Mouse (Mus musculus) kidney, embryonic 15.5 days (tissue): Measurements from ENCODE around the gene Aqp3. TPM values are rescaled to one million over a fixed set of nuclear protein-coding genes. Genes with fewer than 3 reads are reported as not detected.

Source experiments
- ATAC-seq: fragments of 200-750 bp; cut with Nextera tagmentation; replicated peaks from 2 replicates; pipeline ENCODE4 v1.8.0; 2017; ENCODE audit warnings: moderate TSS enrichment; ENCODE audit not compliant: low FRiP score
- H3K27ac ChIP-seq: fragments of 300-500 bp; sonication (generic); 2 replicates; pipeline ENCODE4 v1.5.1; 2015; ENCODE audit warnings: mild to moderate bottlenecking, inconsistent platforms
- H3K27me3 ChIP-seq: fragments of 300-500 bp; sonication (generic); 2 replicates; pipeline ENCODE4 v1.6.1; 2015; ENCODE audit warnings: inconsistent platforms
- H3K36me3 ChIP-seq: fragments of 300-500 bp; sonication (generic); 2 replicates; pipeline ENCODE4 v1.6.1; 2015; ENCODE audit warnings: inconsistent platforms
- H3K4me1 ChIP-seq: fragments of 300-500 bp; sonication (generic); 2 replicates; pipeline ENCODE4 v1.6.1; 2015; ENCODE audit warnings: inconsistent platforms
- H3K4me2 ChIP-seq: fragments of 300-500 bp; sonication (generic); 2 replicates; pipeline ENCODE4 v1.6.1; 2015; ENCODE audit warnings: moderate library complexity, mild to moderate bottlenecking, inconsistent platforms
- H3K4me3 ChIP-seq: fragments of 300-500 bp; sonication (generic); replicated peaks from 2 replicates; pipeline ENCODE4 v1.5.1; 2015; ENCODE audit warnings: mild to moderate bottlenecking, inconsistent platforms
- H3K9ac ChIP-seq: fragments of 300-500 bp; sonication (generic); 2 replicates; pipeline ENCODE4 v1.6.1; 2015; ENCODE audit warnings: mild to moderate bottlenecking, inconsistent platforms
- H3K9me3 ChIP-seq: fragments of 300-500 bp; sonication (generic); replicated peaks from 2 replicates; pipeline ENCODE4 v1.6.1; 2016; ENCODE audit warnings: inconsistent platforms
- WGBS: fragments of 180-500 bp; shearing (Covaris S2); methylation state at CpG from one replicate; pipeline ENCODE4 v1.1.7; 2015; ENCODE audit warnings: mixed read lengths; 5-methylcytosine and 5-hydroxymethylcytosine counted together
- polyA plus RNA-seq: library from polyadenylated mRNA; unstranded; fragments of >200 nt; fragmentation: Nextera tagmentation; extraction: Ambion mirVana; gene quantifications from 2 replicates; pipeline ENCODE4 v1.2.1, GENCODE M21; 2015

Aqp3 gene
- polyA plus RNA-seq, result 29.0 and 33.1 TPM in 2 replicates

DNA sequence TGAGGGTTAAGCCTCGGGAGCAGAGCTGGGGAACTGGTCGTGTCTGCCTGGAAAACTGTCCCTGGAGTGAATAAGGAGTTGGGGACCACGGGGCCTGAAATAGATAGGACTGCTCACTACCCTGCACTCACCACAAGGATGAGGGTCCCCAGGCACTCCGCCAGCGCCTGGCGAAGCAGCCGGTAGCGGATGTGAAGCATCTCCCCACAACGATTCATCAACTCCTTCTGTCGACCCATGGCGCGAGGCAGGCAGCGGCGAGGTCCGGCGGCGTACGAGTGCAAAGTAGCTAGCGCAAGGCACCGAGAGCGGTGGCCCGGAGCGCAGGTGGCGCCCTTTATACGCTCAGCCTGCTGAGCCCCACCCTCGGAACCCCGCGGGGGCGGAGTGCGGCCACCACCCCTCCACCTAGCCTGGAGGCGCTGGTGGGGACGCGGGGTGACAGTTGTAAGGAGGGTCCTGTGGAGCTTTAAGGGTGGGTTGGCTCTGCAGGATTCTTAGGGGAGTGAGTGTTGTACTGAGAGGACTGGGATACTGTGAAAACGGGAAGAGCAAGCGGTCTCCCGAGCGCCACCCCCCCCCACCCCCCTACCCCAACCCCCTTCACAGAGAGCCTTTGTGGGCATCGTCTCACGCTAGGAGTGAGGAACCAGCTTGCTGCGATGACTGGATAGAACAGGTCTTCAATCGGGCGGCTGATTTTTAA lies at the start of gene Aqp3:
Aqp3 (minus strand) TSS at position 313 of the 706 bp plus-strand sequence.
- H3K9ac ChIP-seq, result peak within 1 kb of the TSS; percentile 21
- H3K27ac ChIP-seq, result 0 out of 2 replicates have a peak within 1 kb of the TSS, but pooled peaks have one; percentile 34
- peaks cover 23% of the 10 kb centered on the region for H3K27me3 ChIP-seq
- peak within 1 kb of the TSS; percentile 49 for H3K4me3 ChIP-seq
- whole genome bisulfite sequencing, result under 1% methylated on average over 42 of the region's 42 CpGs
- peaks cover 43% of the 10 kb centered on the region for H3K4me1 ChIP-seq
- H3K4me2 ChIP-seq, result peak within 1 kb of the TSS; percentile 92
- ATAC-seq, result peak; percentile 40
- H3K9me3 ChIP-seq, result no peaks in the 10 kb centered on the region
- no peaks in the 10 kb centered on the region for H3K36me3 ChIP-seq

DNA sequence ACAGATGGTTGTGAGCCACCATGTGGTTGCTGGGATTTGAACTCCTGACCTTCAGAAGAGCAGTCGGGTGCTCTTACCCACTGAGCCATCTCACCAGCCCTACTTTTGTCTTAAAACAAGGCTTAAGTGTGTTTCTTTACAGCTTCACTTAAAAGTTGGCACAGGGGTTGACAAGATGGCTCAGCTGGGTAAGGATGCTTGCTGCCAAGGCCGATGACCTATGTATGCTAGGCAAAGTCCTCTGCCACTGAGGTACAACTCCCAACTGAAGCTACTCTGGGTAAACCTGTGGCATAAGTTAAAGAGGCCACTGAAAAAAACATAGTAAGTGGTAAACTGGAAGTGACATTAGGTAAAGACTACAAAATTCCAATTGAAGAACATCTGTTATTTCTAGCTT lies 44.6 kb upstream of the Aqp3 start:
- no peaks in the 10 kb centered on the region for H3K27me3 ChIP-seq
- H3K9me3 ChIP-seq, result no peaks in the 10 kb centered on the region
- no peak overlapping the region for H3K9ac ChIP-seq
- peaks cover 53% of the 10 kb centered on the region for H3K36me3 ChIP-seq
- WGBS, result 86% methylated on average over 2 of the region's 2 CpGs
- H3K4me1 ChIP-seq, result peaks cover 8% of the 10 kb centered on the region; the same call in 1 of the 2 replicates
- no peak overlapping the region for H3K4me2 ChIP-seq
- H3K4me3 ChIP-seq, result no peak overlapping the region
- H3K27ac ChIP-seq, result no peak overlapping the region
- no peak for ATAC-seq

- H3K36me3 ChIP-seq, result peaks cover 53% of the 10 kb centered on the region
- no peaks in the 10 kb centered on the region for H3K27me3 ChIP-seq
- H3K4me1 ChIP-seq, result peaks cover 13% of the 10 kb centered on the region
- H3K9me3 ChIP-seq, result no peaks in the 10 kb centered on the region
- H3K4me3 ChIP-seq, result no peak overlapping the region
- 89% methylated on average over 6 of the region's 6 CpGs for WGBS
- H3K27ac ChIP-seq, result no peak overlapping the region
- no peak overlapping the region for H3K4me2 ChIP-seq
- H3K9ac ChIP-seq, result no peak overlapping the region
- no peak for ATAC-seq
These were observed 42.3 kb upstream of the Aqp3 start for GRCm38 (mm10) chr4:41140174-41140875.

DNA sequence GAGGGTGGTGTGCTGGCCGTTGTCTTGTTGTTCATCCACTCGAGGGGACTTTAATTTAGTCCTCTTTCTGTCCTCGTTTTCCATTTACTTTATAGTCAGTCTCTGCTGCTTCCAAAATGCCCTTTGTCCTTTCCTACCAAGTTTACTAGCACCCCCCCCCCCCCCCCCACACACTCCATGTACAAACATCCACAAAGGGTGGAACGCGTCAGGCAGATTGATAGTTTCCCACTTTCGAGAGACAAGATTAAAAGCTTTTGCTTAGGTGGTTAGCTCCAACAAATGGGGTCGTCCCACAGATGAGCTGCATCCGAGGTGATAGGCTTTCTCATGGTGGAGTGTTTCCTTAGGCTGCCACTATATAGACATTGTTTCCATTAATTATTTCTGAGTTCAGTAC lies 38.8 kb upstream of the Aqp3 start:
- H3K4me3 ChIP-seq, result peak overlapping the region; percentile 90
- H3K4me1 ChIP-seq, result peaks cover 19% of the 10 kb centered on the region
- H3K9ac ChIP-seq, result peak overlapping the region; percentile 98
- WGBS, result 0% methylated on average over 8 of the region's 8 CpGs
- no peaks in the 10 kb centered on the region for H3K9me3 ChIP-seq
- no peaks in the 10 kb centered on the region for H3K27me3 ChIP-seq
- H3K4me2 ChIP-seq, result peak overlapping the region; percentile 77
- no peak for ATAC-seq
- H3K36me3 ChIP-seq, result peaks cover 31% of the 10 kb centered on the region
- peak overlapping the region; percentile 99 for H3K27ac ChIP-seq

GRCm38 (mm10) chr4:41136454-41136805 lies 38.4 kb upstream of the Aqp3 start:
- WGBS, result 2% methylated on average over 4 of the region's 4 CpGs
- Histone ChIP-seq H3K9me3 (no peaks in the 10 kb centered on the region), H3K4me3 (peak overlapping the region; percentile 90), H3K4me1 (peaks cover 19% of the 10 kb centered on the region), H3K9ac (peak overlapping the region; percentile 98), H3K27ac (peak overlapping the region; percentile 99), H3K27me3 (no peaks in the 10 kb centered on the region), H3K36me3 (peaks cover 27% of the 10 kb centered on the region), H3K4me2 (peak overlapping the region; percentile 77)
- ATAC-seq, result peak; percentile 35

- peaks cover 19% of the 10 kb centered on the region for H3K4me1 ChIP-seq
- peak within 1 kb of the TSS; percentile 98 for H3K9ac ChIP-seq
- ATAC-seq, result peak; percentile 85
- H3K36me3 ChIP-seq, result peaks cover 22% of the 10 kb centered on the region
- H3K4me2 ChIP-seq, result peak within 1 kb of the TSS; percentile 77
- H3K4me3 ChIP-seq, result peak within 1 kb of the TSS; percentile 90
- no peaks in the 10 kb centered on the region for H3K9me3 ChIP-seq
- no peaks in the 10 kb centered on the region for H3K27me3 ChIP-seq
- WGBS, result 1% methylated on average over 52 of the region's 65 CpGs
- H3K27ac ChIP-seq, result peak within 1 kb of the TSS; percentile 99
These were observed 37.9 kb upstream of the Aqp3 start, which contains the start of gene Ube2r2 for GRCm38 (mm10) chr4:41135711-41136453. Gene Ube2r2 (plus strand): TSS chr4:41135743.

GRCm38 (mm10) chr4:41134935-41135710 lies 37.1 kb upstream of the Aqp3 start:
- Histone ChIP-seq H3K9me3 (no peaks in the 10 kb centered on the region), H3K9ac (peak overlapping the region; percentile 98), H3K36me3 (peaks cover 16% of the 10 kb centered on the region), H3K4me1 (peaks cover 15% of the 10 kb centered on the region), H3K27ac (peak overlapping the region; percentile 99), H3K27me3 (no peaks in the 10 kb centered on the region), H3K4me3 (peak overlapping the region; percentile 90), H3K4me2 (peak overlapping the region; percentile 77)
- WGBS, result under 1% methylated on average over 35 of the region's 70 CpGs
- ATAC-seq, result peak; percentile 95

DNA sequence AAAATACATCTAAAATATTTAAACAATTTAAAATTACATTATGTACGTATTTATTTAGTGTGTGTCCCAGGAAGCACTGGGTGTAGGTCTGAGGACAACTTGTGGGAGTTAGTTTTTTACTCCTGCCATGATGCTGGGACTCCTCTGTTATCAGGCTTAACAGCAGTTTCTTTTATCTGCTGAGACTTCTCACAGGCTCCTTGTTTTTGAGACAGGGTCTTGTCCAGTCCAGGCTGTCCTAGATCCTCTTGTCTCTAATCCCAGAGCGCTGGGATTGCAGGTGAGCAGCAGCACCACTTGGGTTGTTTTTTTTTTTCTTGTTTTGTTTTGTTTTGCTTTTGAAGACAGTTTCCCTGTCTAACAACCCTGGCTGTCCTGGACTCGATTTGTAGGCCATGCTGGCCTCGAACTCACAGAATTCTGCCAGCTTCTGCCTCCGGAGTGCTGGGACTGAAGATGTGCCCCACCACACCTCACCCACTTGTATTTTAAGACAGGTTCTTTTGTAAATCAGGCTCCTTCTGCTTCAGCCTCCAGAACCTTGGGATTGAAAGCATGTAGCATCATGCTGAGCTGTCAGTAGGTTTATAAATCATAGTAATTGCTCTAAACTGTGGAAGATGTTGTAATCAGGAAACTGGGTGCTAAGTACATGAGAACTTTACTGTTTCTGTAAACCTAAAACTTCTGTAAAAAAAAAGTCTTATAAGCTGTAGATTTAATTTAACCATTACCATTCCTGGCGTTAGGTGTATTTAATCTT lies 35.7 kb upstream of the Aqp3 start:
- H3K4me1 ChIP-seq, result peaks cover 15% of the 10 kb centered on the region
- peaks cover 6% of the 10 kb centered on the region for H3K36me3 ChIP-seq
- no peak for ATAC-seq
- no peak overlapping the region for H3K27ac ChIP-seq
- no peaks in the 10 kb centered on the region for H3K9me3 ChIP-seq
- H3K4me2 ChIP-seq, result no peak overlapping the region
- no peak overlapping the region for H3K9ac ChIP-seq
- H3K27me3 ChIP-seq, result no peaks in the 10 kb centered on the region
- WGBS, result 60% methylated on average over 6 of the region's 6 CpGs
- H3K4me3 ChIP-seq, result no peak overlapping the region

DNA sequence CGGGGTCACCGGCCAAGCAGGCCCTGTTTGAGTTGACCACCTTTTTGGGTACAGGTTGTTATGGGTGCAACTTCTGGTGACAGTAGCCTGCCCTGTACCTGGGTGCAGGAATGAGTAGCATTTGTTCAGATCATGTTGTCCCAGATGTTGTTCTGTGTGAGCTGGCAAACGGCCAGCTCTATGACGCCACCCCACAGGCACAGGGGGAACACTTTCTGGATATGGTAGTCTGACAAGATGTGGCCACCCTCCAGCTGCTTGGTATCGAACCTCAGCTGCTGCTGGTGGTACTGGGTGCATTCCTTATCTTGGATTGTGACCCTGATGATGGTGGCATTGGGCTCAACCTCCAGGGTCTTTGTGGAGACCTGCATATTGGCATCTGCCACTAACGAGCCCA lies 34.5 kb upstream of the Aqp3 start:
- Histone ChIP-seq H3K27me3 (no peaks in the 10 kb centered on the region), H3K9me3 (no peaks in the 10 kb centered on the region), H3K9ac (no peak overlapping the region), H3K4me3 (no peak overlapping the region), H3K4me1 (peaks cover 11% of the 10 kb centered on the region), H3K36me3 (no peaks in the 10 kb centered on the region), H3K27ac (no peak overlapping the region), H3K4me2 (no peak overlapping the region)
- no peak for ATAC-seq
- WGBS, result 83% methylated on average over 6 of the region's 6 CpGs

GRCm38 (mm10) chr4:41129836-41130235 lies 31.9 kb upstream of the Aqp3 start:
- WGBS, result 80% methylated on average over 3 of the region's 3 CpGs
- no peaks in the 10 kb centered on the region for H3K27me3 ChIP-seq
- no peak for ATAC-seq
- H3K4me2 ChIP-seq, result no peak overlapping the region
- no peak overlapping the region for H3K27ac ChIP-seq
- no peak overlapping the region for H3K9ac ChIP-seq
- H3K4me1 ChIP-seq, result peaks cover 6% of the 10 kb centered on the region
- H3K4me3 ChIP-seq, result no peak overlapping the region
- H3K36me3 ChIP-seq, result no peaks in the 10 kb centered on the region
- no peaks in the 10 kb centered on the region for H3K9me3 ChIP-seq

GRCm38 (mm10) chr4:41129406-41129805 lies 31.4 kb upstream of the Aqp3 start:
- ATAC-seq, result peak; percentile 81
- Histone ChIP-seq H3K27me3 (no peaks in the 10 kb centered on the region), H3K4me2 (no peak overlapping the region), H3K9me3 (no peaks in the 10 kb centered on the region), H3K36me3 (no peaks in the 10 kb centered on the region), H3K4me3 (no peak overlapping the region), H3K27ac (no peak overlapping the region), H3K9ac (no peak overlapping the region), H3K4me1 (peaks cover 2% of the 10 kb centered on the region)
- WGBS, result 1% methylated on average over 2 of the region's 2 CpGs
